Mouse (Mus musculus): ENCODE results near the gene Cacna2d2.
A peak's percentile ranks its signal among the peaks of the same experiment; 100 is the strongest.

DNA sequence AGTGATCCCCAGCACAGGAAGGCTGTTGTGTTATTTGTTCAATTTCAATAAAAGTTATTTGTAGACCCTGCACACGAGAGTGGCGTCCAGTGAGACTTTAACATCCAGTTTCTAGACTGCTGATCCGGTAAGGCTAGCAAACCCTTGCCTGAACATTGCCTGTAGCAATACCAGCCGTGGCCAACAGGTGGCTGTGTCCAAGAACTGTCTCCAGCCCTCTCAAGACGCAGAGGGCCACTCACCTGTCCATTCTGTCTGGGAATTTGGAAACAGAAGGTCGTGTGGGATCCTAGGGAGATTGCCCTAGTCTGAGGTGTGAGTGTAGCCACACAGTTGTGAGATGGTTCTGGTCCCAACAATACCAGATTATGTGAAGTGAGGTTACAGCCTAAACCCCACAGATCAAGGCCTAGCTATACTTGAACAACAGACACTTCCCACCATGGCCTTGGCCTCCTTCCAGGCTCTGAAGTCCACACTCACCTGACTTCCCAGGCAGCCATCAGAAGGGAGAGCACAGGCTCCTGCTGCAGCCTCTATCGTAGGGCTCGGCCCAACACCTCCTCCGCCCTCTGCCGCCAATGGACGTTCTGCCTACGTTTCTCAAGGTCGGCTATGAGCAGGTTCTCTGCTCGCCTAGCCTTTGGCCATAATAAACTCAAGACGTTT, 166.8 kb downstream of the Cacna2d2 start:
- TF ChIP-seq POLR2A (IDR thresholded peaks at IDR 0.05; ENCODE audit: borderline replicate concordance, low read depth, low read length): no peak
- peak; percentile 66 for TF ChIP-seq CTCF (IDR thresholded peaks at IDR 0.05; ENCODE audit: low read depth, low read length)
